Mouse (Mus musculus) effector memory CD4-positive, alpha-beta T cell, adult 7 months (primary cell): ENCODE measurements around the gene Btg2. TPM values are rescaled to one million over a fixed set of nuclear protein-coding genes. Genes with fewer than 3 reads are reported as not detected.

Experiments
- polyA plus RNA-seq: library from polyadenylated mRNA; unstranded; fragments of 100-300 nt; shearing (Covaris generic); gene quantifications from one replicate; pipeline ENCODE4 v1.2.1, GENCODE M21; 2017

Btg2 gene
- 1,500 TPM for polyA plus RNA-seq

DNA sequence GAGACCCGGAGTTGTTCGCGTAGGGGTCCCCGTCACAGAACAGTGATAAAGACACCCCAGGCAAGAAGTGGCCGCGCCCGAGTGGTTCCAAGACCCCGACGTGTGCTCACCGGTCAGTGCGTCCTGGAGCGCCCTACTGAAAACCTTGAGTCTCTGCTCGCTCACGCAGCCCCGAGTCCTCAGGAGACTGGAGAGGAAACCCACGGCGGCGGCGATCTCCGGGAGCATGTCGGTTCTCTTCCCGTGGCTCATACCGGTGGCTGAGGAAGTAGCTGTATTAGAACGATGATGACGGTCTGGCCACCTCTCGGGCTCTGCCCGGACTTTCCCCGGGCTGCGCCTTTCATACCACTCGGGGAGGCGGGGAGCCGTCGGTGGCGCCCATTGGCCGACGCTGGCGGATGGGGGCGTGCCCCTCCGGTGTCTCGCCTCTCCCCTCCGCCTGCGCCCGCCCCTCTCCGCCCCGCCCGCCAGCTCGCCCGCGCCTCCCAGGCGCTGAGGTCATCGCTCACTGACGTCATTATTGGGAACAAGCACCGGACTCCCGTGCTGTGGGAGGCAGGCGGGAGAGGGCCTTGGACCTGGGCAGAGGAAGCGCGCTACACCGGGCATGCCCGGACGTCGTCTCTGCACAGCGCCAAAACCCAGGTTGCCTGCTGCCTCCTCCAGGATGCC is at the start of gene Btg2:
Btg2 (minus strand) TSS at position 319 of the 675 bp plus-strand sequence.

DNA sequence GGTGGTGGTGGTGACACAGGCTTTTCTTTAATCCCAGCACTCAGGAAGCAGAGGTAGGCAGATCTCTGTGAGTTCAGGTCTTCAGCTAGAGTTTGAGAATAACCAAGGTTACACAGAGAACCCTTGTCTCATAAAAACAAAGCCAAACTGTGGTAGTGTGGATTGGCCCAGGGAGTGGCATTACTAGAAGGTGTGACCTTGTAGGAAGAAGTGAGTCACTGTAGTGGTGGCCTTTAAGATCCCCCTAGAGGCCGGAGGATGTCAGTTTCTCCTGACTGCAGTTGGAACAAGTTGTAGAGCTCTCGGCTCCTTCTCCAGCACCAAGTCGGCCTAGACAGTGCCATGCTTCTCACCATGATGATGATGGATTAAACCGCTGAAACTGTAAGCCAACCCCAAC is 32.1 kb upstream of the Btg2 start, which contains the start of gene Chit1:
Chit1 (plus strand) TSS at position 264 of the 400 bp plus-strand sequence.

DNA sequence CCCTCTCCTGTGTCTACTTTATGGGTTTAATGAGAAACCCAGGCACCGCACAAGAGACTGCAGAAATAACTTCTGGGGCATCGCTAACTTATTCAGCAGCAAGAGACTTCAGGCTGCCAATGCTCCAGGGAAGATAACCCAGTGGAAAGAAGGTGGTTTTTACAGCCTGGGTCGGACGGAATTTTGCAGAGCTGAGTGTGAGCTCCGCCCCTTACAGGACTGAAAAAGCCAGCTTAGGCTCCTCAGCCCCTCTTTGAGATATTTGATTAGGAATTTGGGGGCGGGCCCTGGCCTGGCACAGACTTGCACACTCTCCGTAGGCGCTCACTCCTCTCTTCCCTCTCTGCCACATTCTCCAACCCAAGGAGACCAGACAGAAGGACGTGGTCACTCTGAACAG is 41.7 kb downstream of the Btg2 start, which contains the start of gene Fmod:
Fmod (plus strand) TSS at position 83 of the 400 bp plus-strand sequence.

Other genes starting within 250 kb of the Btg2 start
- gene Optc, start 171.1 kb downstream of the Btg2 start, polyA plus RNA-seq: not detected
- gene Prelp, start 157.7 kb downstream of the Btg2 start, polyA plus RNA-seq: not detected
- gene Fmod, start 41.9 kb downstream of the Btg2 start, polyA plus RNA-seq: not detected
- 0.67 TPM for gene Chit1, start 32.1 kb upstream of the Btg2 start, polyA plus RNA-seq
- gene Chil1, start 103.1 kb upstream of the Btg2 start, polyA plus RNA-seq: 0.83 TPM
- not detected for gene Mybph, start 114.3 kb upstream of the Btg2 start, polyA plus RNA-seq
- 0.16 TPM for gene Adora1, start 156.3 kb upstream of the Btg2 start, polyA plus RNA-seq
- gene Myog, start 210.9 kb upstream of the Btg2 start, polyA plus RNA-seq: not detected